Mouse (Mus musculus) CD4-positive, CD25-positive, alpha-beta regulatory T cell, adult 2 months (primary cell): ENCODE measurements around the gene Defb21.

Experiments used
- DNase-seq: peaks from one replicate; pipeline ENCODE4 v3.0.0-alpha.2; 2012; ENCODE audit warnings: low read depth, low spot score

The Defb21 gene

DNA sequence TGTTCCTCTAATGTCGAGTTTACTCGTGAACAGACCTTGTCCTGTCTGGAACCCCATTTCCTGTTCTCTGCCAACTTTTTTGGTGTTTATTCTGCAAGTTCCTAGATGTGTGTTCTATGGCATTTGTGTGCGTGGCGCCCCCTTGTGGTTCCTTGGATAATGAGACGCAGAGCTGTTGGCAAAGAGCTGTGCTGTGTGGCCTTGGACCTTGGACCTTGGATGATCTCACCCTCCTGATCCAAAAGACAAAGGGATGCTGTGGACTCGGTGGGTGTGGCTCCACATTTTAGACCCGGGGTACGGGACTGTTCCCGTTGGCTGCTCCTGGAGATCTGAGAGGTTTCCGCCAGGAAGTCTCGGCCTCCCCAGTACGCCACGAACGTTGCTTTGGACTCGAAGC, 31.5 kb downstream of the Defb21 start, which contains the start of gene Defb36:
Defb36 (plus strand) TSS at position 271 of the 400 bp plus-strand sequence.
- DNase-seq = peak; percentile 50

DNA sequence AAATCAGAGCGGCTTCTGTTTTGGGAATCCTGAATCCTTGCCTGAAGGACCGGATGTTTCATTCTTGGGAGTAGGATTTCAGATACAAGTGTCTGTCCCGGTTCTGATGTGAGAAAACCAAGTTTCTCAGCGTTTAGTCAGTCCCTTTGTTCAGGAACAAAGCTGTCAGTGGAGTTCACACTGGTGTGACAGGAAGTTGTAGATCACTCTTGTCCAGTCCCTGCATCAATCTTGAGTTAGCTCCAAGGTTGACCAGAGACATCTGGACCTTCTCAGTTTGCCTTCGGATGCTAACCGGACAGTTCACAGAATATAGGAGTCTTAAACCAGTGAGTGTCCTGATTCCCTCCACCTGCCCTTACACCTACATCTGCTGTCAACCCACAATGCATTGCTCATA, 35.2 kb downstream of the Defb21 start:
- DNase-seq = no peak

DNA sequence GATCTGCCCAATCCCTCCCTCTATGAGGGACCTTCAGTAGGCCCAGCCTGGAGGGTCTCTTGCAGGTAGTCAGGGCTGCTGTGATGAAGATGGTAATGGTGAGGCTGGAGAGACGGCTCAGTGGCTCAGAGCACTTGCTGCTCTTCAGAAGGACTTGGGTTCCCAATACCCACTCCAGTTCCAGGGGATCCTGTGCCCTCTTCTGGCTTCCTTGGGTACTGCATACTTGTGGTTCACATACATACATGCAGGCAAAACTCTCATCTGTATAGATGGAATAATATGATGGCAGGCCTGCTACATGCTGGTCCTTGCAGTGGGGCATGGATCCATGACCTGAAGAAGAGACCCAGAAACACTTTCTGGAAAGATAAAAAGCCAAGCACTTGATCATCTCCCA, 36.2 kb downstream of the Defb21 start:
- DNase-seq = no peak

DNA sequence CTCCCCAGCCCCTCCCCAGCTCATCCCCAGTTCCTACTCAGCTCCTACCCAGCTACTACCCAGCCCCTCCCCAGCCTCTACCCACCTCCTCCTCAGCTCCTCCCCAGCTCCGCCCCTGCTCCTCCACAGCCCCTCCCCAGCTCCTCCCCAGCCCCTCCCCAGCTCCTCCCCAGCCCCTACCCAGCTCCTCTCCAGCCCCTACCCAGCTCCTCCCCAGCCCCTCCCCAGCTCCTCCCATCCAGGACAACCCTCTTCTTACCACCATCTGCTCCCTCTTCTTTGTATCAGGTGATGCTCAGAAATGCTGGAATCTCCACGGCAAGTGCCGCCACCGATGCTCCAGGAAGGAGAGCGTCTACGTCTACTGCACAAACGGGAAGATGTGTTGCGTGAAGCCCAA, 39.6 kb downstream of the Defb21 start:
- no peak for DNase-seq

DNA sequence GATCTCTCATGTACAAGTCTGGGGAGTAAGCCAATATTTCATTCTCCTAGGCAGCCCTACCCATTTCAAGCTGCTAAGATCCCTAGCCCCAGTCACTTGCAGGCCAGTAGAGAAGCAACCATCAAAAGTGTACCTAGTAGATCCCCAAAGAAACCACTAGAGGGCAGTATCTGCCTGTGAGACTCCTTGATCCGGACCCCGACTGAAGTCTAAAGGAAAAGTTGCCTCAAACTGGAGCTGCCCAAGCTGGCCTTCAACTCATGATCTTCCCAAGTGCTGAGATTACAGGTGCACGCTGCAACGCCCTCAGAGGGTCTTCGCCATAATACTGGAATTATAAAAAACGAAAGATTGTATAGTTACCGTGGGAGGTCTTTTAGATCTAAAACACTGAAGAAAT, 43.0 kb downstream of the Defb21 start:
- DNase-seq = peak; percentile 68

DNA sequence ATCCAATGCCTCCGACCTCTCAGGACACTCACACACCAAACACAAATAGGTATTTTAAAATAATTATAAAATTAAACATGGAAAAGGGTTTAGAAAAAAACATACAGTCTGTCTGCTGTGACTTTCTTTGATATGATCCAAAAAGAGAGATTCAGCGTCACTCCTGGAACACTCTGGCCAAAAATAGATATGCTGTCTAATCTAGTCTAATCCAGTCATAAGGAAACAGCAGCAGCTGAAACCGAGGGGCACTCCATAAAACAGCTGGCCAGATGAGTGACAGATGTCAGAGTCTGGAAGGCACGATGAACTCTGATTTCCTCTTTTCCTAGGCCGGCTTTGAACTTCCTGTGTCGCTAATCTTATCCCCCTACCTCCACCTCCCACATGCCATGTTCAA, 43.9 kb downstream of the Defb21 start:
- DNase-seq = no peak

DNA sequence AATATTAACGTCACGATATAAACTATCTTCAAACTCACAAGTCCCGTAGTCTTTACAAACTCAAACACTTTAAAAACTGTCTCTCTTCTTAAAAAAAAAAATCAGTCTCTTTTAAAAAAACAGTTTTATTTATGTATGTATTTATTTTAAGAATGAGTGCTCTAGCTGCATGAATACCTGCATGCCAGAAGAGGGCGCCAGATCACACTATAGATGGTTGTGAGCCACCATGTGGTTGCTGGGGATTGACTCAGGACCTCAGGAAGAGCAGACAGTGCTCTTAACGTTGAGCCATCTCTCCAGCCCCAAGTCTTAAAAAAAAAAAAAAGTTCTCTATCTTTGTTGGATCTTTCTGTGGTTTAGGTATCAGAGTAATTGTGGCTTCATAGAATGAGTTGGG, 44.8 kb downstream of the Defb21 start:
- peak; percentile 55 for DNase-seq

DNA sequence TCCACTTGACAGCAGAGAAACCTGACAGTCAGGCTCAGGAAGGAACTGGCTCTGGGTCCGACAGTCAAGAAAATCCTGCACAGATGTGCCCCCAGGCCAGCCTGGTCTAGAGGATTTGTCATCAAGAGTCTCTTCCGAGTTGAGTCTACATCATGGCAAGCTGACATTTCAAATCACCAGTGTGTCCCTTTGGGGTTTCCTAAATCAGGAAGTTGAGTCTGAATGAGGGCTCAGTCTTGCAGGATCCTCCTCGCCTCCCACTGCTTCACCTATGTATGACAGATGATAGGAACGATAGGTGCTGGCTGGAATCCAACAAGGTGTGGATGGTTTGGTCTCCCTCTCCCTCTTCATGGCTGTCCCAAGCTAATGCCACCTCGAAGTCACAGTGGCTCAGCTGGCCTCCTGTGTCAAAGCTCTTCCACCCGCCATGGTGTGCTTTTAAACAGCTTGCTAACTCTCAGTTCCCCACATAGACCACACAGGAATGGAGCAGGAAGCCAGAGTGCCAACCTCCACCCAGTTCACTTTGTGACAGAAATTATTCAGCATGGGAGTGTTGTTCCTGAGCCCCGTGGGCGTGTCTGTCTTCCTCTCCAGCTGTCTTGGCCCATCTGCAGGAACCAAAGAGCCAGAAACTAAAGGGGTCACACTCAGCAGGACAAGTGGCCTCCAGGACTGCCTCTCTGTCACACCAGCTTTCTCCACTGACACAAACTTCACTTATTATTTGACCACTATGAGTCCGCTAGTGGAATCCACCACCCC, 48.0 kb downstream of the Defb21 start:
- no peak for DNase-seq

DNA sequence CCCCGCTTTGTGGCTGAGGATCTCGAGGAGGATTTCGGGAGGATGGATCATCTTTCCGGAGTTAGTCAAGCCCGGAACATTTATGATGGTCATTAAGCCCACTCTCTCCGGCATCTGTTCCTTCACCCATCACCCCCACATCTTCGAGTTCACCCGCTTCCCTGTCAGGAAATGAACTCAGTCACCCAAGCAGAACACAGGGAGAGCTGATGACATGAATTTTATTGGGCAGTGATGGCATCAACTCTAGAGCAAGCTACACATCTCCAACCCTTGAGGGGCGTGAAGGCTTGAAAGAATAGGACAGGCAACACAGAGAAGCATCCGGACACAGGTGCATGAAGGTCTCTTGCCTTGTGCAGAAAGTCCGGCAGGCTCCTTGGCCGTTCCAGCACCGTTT, 49.6 kb downstream of the Defb21 start:
- no peak for DNase-seq

DNA sequence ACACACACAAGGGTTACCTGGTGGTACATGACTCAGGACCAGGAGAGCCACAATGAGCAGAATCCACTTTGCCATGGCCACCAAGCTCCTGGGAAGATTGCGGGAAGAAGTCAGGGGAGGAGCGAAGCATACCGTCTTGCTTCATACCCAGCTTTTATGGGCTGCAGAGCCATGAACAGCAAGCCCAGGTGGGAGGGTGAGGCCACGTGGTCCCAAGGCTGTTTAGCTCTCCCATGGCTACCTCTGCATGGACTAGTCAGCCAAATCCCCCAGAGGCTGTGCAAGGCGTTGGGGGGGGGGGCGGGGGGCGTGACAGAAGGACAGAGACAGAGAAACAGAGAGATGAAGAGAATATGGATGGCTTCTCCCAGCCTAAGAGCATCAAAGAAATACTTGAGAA, 50.4 kb downstream of the Defb21 start, which contains the start of gene Defb25:
Defb25 (minus strand) TSS at position 101 of the 400 bp plus-strand sequence.
- no peak for DNase-seq
